Mouse (Mus musculus) embryo, embryonic 11 days (tissue): ENCODE measurements around the gene Hpcal4.

Experiments
- DNase-seq: peaks from one replicate; pipeline ENCODE4 v3.0.0-alpha.2; 2015

Gene Hpcal4

GRCm38 (mm10) chr4:123202094-123202420, 19.0 kb downstream of the Hpcal4 start:
- DNase-seq: no peak

- DNase-seq: no peak
Observed at GRCm38 (mm10) chr4:123207337-123207736, 24.3 kb downstream of the Hpcal4 start.

GRCm38 (mm10) chr4:123210996-123211395, 28.0 kb downstream of the Hpcal4 start:
- DNase-seq: no peak

- no peak for DNase-seq
Observed at GRCm38 (mm10) chr4:123211453-123211852, 28.4 kb downstream of the Hpcal4 start.

- no peak for DNase-seq
Observed at GRCm38 (mm10) chr4:123212330-123212729, 29.3 kb downstream of the Hpcal4 start.

GRCm38 (mm10) chr4:123213975-123214374, 30.9 kb downstream of the Hpcal4 start:
- DNase-seq: no peak

GRCm38 (mm10) chr4:123215367-123215766, 32.3 kb downstream of the Hpcal4 start:
- DNase-seq: no peak

- peak; percentile 53 for DNase-seq
Observed at GRCm38 (mm10) chr4:123216782-123217181, 33.8 kb downstream of the Hpcal4 start.

- peak; percentile 81 for DNase-seq
Observed at GRCm38 (mm10) chr4:123219720-123220357, 36.8 kb downstream of the Hpcal4 start.

GRCm38 (mm10) chr4:123220637-123221036, 37.6 kb downstream of the Hpcal4 start:
- DNase-seq: no peak

- no peak for DNase-seq
Observed at GRCm38 (mm10) chr4:123223309-123223708, 40.3 kb downstream of the Hpcal4 start.

- peak; percentile 38 for DNase-seq
Observed at GRCm38 (mm10) chr4:123225718-123226403, 42.8 kb downstream of the Hpcal4 start.

- peak; percentile 47 for DNase-seq
Observed at GRCm38 (mm10) chr4:123227707-123228106, 44.7 kb downstream of the Hpcal4 start.

GRCm38 (mm10) chr4:123228270-123228669, 45.2 kb downstream of the Hpcal4 start:
- peak; percentile 68 for DNase-seq

- no peak for DNase-seq
Observed at GRCm38 (mm10) chr4:123229166-123229565, 46.1 kb downstream of the Hpcal4 start.

GRCm38 (mm10) chr4:123232841-123233240, 49.8 kb downstream of the Hpcal4 start:
- DNase-seq: no peak

- DNase-seq: peak; percentile 64
Observed at GRCm38 (mm10) chr4:123233492-123234084, 50.6 kb downstream of the Hpcal4 start, which contains the start of gene Heyl. Gene Heyl, plus strand, starts transcription at chr4:123233556.

GRCm38 (mm10) chr4:123235835-123236430, 52.9 kb downstream of the Hpcal4 start:
- peak; percentile 54 for DNase-seq

GRCm38 (mm10) chr4:123236431-123237031, 53.5 kb downstream of the Hpcal4 start:
- no peak for DNase-seq

GRCm38 (mm10) chr4:123237386-123238266, 54.6 kb downstream of the Hpcal4 start:
- DNase-seq: peak; percentile 34

- DNase-seq: peak; percentile 83
Observed at GRCm38 (mm10) chr4:123239361-123240203, 56.6 kb downstream of the Hpcal4 start.
